ENCODE assay signal across 8 mouse cellular contexts in genomic region chr16:91868943-91869911, GRCm38 (mm10).
DNase-seq lines count a peak whose midpoint lies in the region; ATAC-seq and TF ChIP-seq lines count a peak whose summit lies in the region.

No protein-coding gene starts in this region.

- no peaks in the 10 kb centered on the region for H3K9me3 ChIP-seq in neural tube, embryonic 15.5 days (replicated peaks)
- H3K9me3 ChIP-seq in lung, postnatal 0 days (ENCODE audit: low read length): no peaks in the 10 kb centered on the region

- H3K27me3 ChIP-seq in neural tube, embryonic 15.5 days (replicated peaks): no peaks in the 10 kb centered on the region
- H3K27me3 ChIP-seq in lung, postnatal 0 days (replicated peaks; ENCODE audit: insufficient read depth, low read length): no peaks in the 10 kb centered on the region
- H3K27me3 ChIP-seq in splenic B cell, adult 2 months (ENCODE audit: control insufficient read depth, insufficient read depth, low read length, poor library complexity, severe bottlenecking): no peaks in the 10 kb centered on the region

- intact Hi-C loops in left cerebral cortex, postnatal 36 days (cut with DNase I): no loop called here

- ATAC-seq in neural tube, embryonic 15.5 days (ENCODE audit: low FRiP score): no peak
- peak; percentile 84 for ATAC-seq in granulocyte monocyte progenitor cell, adult 5-6 weeks (replicated peaks; ENCODE audit: poor library complexity, severe bottlenecking)
- 0 out of 2 replicates have a peak, but pooled peaks have one; percentile 20 for ATAC-seq in lung, postnatal 0 days

- TF ChIP-seq CTCF in lung, postnatal 0 days (IDR thresholded peaks at IDR 0.05): no peak

- H3K4me3 ChIP-seq in neural tube, embryonic 15.5 days (replicated peaks): no peak overlapping the region
- no peak overlapping the region for H3K4me3 ChIP-seq in lung, postnatal 0 days (ENCODE audit: low read depth, low read length)

- DNase-seq in adrenal gland, adult 8-10 months: peak; percentile 35
- no peak for DNase-seq in adrenal gland, postnatal 36 days
- no peak for DNase-seq in neural tube, embryonic 10.5 days (ENCODE audit: extremely low spot score, low spot score)
- DNase-seq in lung, postnatal 0 days (ENCODE audit: low spot score): peak; percentile 59
- peak; percentile 86 for DNase-seq in splenic B cell, adult 2 months (ENCODE audit: low read depth, low spot score)
- no peak for DNase-seq in left cerebral cortex, postnatal 36 days (ENCODE audit: low spot score in 2 of 2)

- H3K36me3 ChIP-seq in neural tube, embryonic 15.5 days: peaks cover 55% of the 10 kb centered on the region
- H3K36me3 ChIP-seq in lung, postnatal 0 days (ENCODE audit: insufficient read depth, low read length): no peaks in the 10 kb centered on the region
- no peaks in the 10 kb centered on the region for H3K36me3 ChIP-seq in splenic B cell, adult 2 months (ENCODE audit: control insufficient read depth, insufficient read depth, low read length, poor library complexity, severe bottlenecking)

- H3K9ac ChIP-seq in neural tube, embryonic 15.5 days (replicated peaks): no peak overlapping the region
- H3K9ac ChIP-seq in lung, postnatal 0 days (replicated peaks; ENCODE audit: low read depth): no peak overlapping the region

- peaks cover 17% of the 10 kb centered on the region for H3K4me1 ChIP-seq in neural tube, embryonic 15.5 days
- H3K4me1 ChIP-seq in lung, postnatal 0 days (ENCODE audit: insufficient read depth, low read depth, low read length): no peaks in the 10 kb centered on the region

- H3K27ac ChIP-seq in neural tube, embryonic 15.5 days (replicated peaks): 0 out of 2 replicates have a peak overlapping the region, but pooled peaks have one; percentile 52
- H3K27ac ChIP-seq in lung, postnatal 0 days (ENCODE audit: low read length): no peak overlapping the region

- no peak for TF ChIP-seq EP300 in lung, postnatal 0 days (IDR thresholded peaks at IDR 0.05)

- 88% methylated on average over 28 of the region's 28 CpGs for WGBS in neural tube, embryonic 15.5 days
- WGBS in lung, postnatal 0 days: 75% methylated on average over 28 of the region's 28 CpGs

- no peak overlapping the region for H3K4me2 ChIP-seq in neural tube, embryonic 15.5 days
- no peak overlapping the region for H3K4me2 ChIP-seq in lung, postnatal 0 days (replicated peaks; ENCODE audit: low read depth, low read length)

Comparison
In these comparisons a context has a peak if more than half of its experiments do, and no peak if none do; other contexts are left out.
1. DNase-seq: peak in adrenal gland, adult 8-10 months (single experiment), lung, postnatal 0 days (single experiment) and splenic B cell, adult 2 months (single experiment); none in adrenal gland, postnatal 36 days (0 of 2), neural tube, embryonic 10.5 days (single experiment) and left cerebral cortex, postnatal 36 days (0 of 2).